Mouse (Mus musculus) heart, embryonic 13.5 days (tissue): ENCODE data around the gene Baiap2l1. TPM values are rescaled to one million over a fixed set of nuclear protein-coding genes. Genes with fewer than 3 reads are reported as not detected.

Source experiments
- ATAC-seq: fragments of 200-750 bp; cut with Nextera tagmentation; 2 replicates; pipeline ENCODE4 v1.8.0; 2017; ENCODE audit warnings: moderate TSS enrichment; ENCODE audit not compliant: insufficient number of reproducible peaks, low FRiP score, low TSS enrichment; ENCODE audit errors: extremely low read depth
- H3K27ac ChIP-seq: fragments of 300-500 bp; sonication (generic); replicated peaks from 2 replicates; pipeline ENCODE4 v1.5.1; 2015; ENCODE audit warnings: moderate library complexity, mild to moderate bottlenecking, inconsistent platforms
- H3K27me3 ChIP-seq: fragments of 300-500 bp; sonication (generic); replicated peaks from 2 replicates; pipeline ENCODE4 v1.6.1; 2015; ENCODE audit warnings: mild to moderate bottlenecking, inconsistent platforms
- H3K36me3 ChIP-seq: fragments of 300-500 bp; sonication (generic); 2 replicates; pipeline ENCODE4 v1.6.1; 2015; ENCODE audit warnings: mild to moderate bottlenecking, inconsistent platforms
- H3K4me1 ChIP-seq: fragments of 300-500 bp; sonication (generic); 2 replicates; pipeline ENCODE4 v1.6.1; 2015; ENCODE audit warnings: inconsistent platforms
- H3K4me2 ChIP-seq: fragments of 300-500 bp; sonication (generic); 2 replicates; pipeline ENCODE4 v1.6.1; 2015; ENCODE audit warnings: inconsistent platforms, mild to moderate bottlenecking, moderate library complexity
- H3K4me3 ChIP-seq: fragments of 300-500 bp; sonication (generic); 2 replicates; pipeline ENCODE4 v1.5.1; 2015; ENCODE audit warnings: moderate library complexity, mild to moderate bottlenecking, inconsistent platforms
- H3K9ac ChIP-seq: fragments of 300-500 bp; sonication (generic); 2 replicates; pipeline ENCODE4 v1.6.1; 2015; ENCODE audit warnings: inconsistent platforms, mild to moderate bottlenecking, moderate library complexity
- H3K9me3 ChIP-seq: fragments of 300-500 bp; sonication (generic); 2 replicates; pipeline ENCODE4 v1.6.1; 2016; ENCODE audit warnings: inconsistent platforms
- WGBS: fragments of 180-500 bp; shearing (Covaris S2); methylation state at CpG from one replicate; pipeline ENCODE4 v1.1.7; 2015; ENCODE audit warnings: mixed read lengths; 5-methylcytosine and 5-hydroxymethylcytosine counted together
- polyA plus RNA-seq: library from polyadenylated mRNA; unstranded; fragments of >200 nt; fragmentation: Nextera tagmentation; extraction: Ambion mirVana; gene quantifications from 2 replicates; pipeline ENCODE4 v1.2.1, GENCODE M21; 2015

Baiap2l1 gene
- polyA plus RNA-seq, 1 experiment from 2014 or later: 9.1 TPM

DNA sequence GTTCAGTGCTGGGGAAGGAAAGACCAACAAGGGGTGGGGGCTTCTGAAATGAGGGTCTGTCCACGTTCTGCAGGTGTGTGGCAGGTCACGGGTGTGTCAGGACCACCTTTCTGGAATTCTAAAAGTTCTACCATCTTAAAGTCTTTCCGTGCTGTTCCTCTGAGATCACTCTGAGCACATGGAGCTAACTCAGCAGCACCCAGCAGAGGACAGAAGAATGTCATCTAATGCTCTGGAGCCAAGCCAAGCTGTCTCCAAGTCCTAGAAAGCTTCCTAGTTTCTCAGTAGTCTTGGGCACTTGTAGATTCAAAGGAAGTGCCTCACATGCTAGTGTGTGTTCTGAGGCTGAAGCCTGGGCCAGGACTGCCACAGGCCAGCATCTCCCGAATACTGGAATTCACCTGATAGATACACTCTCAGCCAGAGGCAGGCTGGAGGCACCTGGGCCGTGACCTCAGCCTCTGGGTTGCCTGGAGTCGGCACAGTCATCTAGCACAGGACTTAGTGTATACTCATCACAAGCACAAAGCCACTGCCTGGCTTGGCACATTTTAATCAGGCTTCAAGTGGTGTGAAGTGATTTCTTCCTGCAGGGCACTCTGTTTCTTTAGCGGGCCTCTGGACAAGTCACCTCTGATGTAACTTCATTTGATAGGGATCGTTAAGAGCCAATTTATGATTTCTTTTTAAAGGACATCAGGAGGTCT, 90.2 kb downstream of the Baiap2l1 start:
- Histone ChIP-seq H3K4me2 (0 out of 2 replicates have a peak overlapping the region, but pooled peaks have one; percentile 3), H3K9ac (peak overlapping the region; percentile 58), H3K4me3 (no peak overlapping the region), H3K27me3 (no peaks in the 10 kb centered on the region), H3K4me1 (peaks cover 63% of the 10 kb centered on the region), H3K36me3 (peaks cover 53% of the 10 kb centered on the region), H3K9me3 (no peaks in the 10 kb centered on the region), H3K27ac (peak overlapping the region; percentile 73)
- 39% methylated on average over 8 of the region's 8 CpGs for WGBS
- peak; percentile 29; the same call in 1 of the 2 replicates for ATAC-seq

DNA sequence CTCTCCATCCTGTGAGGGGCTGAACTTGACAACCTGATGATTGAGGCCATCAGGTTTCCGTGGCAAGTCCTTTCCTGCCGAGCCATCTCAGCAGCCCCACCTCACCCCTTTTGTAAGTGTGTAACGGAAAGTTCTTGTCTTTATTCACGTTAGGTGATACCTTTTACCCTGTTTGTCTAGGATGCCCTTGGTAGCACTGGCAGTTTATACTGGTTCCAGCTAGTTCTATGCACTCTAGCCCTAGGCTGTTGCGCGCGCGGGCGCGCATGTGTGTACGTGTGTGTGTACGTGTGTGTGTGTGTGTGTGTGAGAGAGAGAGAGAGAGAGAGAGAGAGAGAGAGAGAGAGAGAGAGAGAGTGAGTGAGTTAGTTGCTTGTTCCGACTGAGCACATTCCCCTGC, 94.4 kb downstream of the Baiap2l1 start:
- no peak for ATAC-seq
- peaks cover 72% of the 10 kb centered on the region for H3K36me3 ChIP-seq
- peak overlapping the region; percentile 62 for H3K27ac ChIP-seq
- no peak overlapping the region for H3K4me3 ChIP-seq
- 69% methylated on average over 13 of the region's 13 CpGs for WGBS
- no peaks in the 10 kb centered on the region for H3K9me3 ChIP-seq
- no peaks in the 10 kb centered on the region for H3K27me3 ChIP-seq
- H3K4me1 ChIP-seq: peaks cover 76% of the 10 kb centered on the region
- 0 out of 2 replicates have a peak overlapping the region, but pooled peaks have one; percentile 5 for H3K4me2 ChIP-seq
- peak overlapping the region; percentile 41; the same call in 1 of the 2 replicates for H3K9ac ChIP-seq

DNA sequence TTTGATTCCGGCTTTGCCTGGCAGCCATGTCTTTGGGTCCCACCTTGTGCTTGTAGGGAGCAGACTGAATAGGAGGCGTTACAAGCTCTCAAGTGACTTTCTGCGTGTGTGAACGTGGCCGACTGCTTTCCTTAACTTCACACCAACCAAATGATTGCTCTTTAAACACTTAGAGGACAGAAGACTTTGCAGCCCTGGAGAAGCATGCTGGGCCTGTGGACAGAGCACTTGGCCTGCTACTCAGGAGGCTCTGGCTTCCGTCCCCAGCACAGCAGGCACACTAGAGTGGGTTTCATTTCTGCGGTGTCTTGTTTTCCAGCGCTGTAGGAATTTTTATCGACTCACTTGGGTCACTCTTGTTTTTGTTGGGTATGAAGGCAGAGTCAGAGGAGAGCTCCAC, 94.8 kb downstream of the Baiap2l1 start:
- Histone ChIP-seq H3K9ac (peak overlapping the region; percentile 41; the same call in 1 of the 2 replicates), H3K4me3 (no peak overlapping the region), H3K4me2 (0 out of 2 replicates have a peak overlapping the region, but pooled peaks have one; percentile 5), H3K27me3 (no peaks in the 10 kb centered on the region), H3K27ac (peak overlapping the region; percentile 62), H3K4me1 (peaks cover 76% of the 10 kb centered on the region), H3K9me3 (no peaks in the 10 kb centered on the region), H3K36me3 (peaks cover 68% of the 10 kb centered on the region)
- no peak for ATAC-seq
- WGBS: 38% methylated on average over 9 of the region's 9 CpGs

DNA sequence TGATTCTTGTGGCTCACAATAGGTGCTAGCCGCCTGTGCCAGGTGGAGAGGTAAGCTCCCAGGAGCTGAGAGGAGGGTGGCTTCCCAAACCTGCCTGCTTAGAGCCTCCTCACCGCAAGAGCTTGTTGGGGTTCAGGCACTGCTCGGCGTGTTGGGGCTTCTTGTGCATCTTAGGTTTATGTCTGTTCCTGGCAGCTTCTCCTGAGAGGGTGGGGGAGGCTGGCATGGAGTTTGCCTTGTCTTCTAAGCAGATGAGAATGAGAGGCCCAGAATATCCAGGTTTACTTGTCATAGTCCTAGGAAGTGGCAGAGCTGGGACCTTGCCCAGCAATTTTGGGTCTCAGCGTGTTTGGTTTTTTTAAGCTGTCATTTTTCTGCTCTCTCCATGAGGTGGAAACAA, 96.1 kb downstream of the Baiap2l1 start:
- Histone ChIP-seq H3K27ac (0 out of 2 replicates have a peak overlapping the region, but pooled peaks have one; percentile 1), H3K4me1 (peaks cover 76% of the 10 kb centered on the region), H3K4me2 (no peak overlapping the region), H3K4me3 (no peak overlapping the region), H3K9ac (peak overlapping the region; percentile 42; the same call in 1 of the 2 replicates), H3K36me3 (peaks cover 66% of the 10 kb centered on the region), H3K27me3 (no peaks in the 10 kb centered on the region), H3K9me3 (no peaks in the 10 kb centered on the region)
- ATAC-seq: no peak
- 88% methylated on average over 5 of the region's 5 CpGs for WGBS

DNA sequence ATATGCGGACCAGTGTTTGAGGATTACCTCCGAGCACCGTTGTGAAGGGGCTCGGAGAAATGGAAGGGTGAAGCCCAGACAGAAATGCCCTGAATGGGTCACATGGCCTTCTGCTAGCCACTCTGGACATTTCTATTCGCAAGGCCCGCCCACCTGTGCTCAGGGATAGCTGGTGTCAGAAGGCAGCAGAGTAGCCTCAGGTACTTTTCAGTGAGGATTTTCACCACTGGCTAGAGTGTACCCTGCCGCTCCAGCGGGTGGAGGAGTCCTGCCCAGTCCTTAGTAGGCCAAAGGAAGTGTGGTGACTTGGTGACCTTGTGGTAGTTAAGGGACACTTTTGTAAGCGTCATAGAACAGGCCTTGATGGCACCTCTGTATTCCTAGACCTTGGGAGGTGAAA, 96.6 kb downstream of the Baiap2l1 start:
- H3K9ac ChIP-seq: no peak overlapping the region
- H3K4me3 ChIP-seq: no peak overlapping the region
- H3K4me1 ChIP-seq: peaks cover 76% of the 10 kb centered on the region
- H3K4me2 ChIP-seq: no peak overlapping the region
- H3K9me3 ChIP-seq: no peaks in the 10 kb centered on the region
- ATAC-seq: no peak
- H3K27me3 ChIP-seq: no peaks in the 10 kb centered on the region
- H3K36me3 ChIP-seq: peaks cover 60% of the 10 kb centered on the region
- H3K27ac ChIP-seq: no peak overlapping the region
- 73% methylated on average over 9 of the region's 9 CpGs for WGBS

DNA sequence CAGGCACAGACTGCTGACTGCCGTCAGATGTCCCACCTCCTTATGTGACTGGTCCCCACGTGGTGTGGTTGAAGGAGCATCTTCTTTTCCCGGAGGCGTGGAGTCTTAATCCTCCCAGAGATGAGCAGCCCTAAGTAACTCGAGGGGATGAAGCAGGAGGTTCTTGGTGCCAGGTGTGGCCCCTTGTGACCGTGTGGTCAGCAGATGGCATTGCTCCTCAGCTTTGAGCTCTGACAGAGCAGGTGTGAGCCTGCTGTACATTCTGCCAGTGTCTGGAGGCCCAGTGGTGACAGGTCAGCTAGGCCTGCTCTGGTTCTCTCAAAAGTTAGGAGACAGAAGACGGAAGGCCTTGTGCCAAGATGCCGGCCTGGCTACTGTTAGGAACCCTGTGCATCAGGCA, 97.4 kb downstream of the Baiap2l1 start:
- WGBS: 74% methylated on average over 8 of the region's 8 CpGs
- Histone ChIP-seq H3K27ac (no peak overlapping the region), H3K9me3 (no peaks in the 10 kb centered on the region), H3K9ac (peak overlapping the region; percentile 12; the same call in 1 of the 2 replicates), H3K4me1 (peaks cover 73% of the 10 kb centered on the region), H3K4me3 (no peak overlapping the region), H3K4me2 (no peak overlapping the region), H3K27me3 (no peaks in the 10 kb centered on the region), H3K36me3 (peaks cover 53% of the 10 kb centered on the region)
- no peak for ATAC-seq

DNA sequence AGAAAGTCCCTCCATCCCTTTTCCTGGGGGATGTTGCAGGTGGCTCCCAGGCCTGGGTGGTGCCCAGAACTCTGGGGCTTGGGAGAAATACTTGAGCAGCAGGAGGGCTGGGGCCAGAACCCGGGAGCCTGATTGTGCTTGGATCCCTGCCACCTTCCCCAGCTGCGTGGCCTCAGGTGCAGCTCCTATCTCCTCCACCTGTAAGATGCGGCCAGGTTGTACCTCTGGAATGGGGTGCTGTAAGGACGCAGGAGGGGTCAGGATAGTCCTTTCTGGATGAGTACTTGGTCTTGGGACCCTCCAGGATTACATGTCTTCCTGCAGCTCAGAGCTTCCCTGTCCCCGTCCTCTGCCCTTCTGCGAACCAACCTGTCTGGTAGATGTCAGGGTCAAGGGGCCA, 98.7 kb downstream of the Baiap2l1 start:
- Histone ChIP-seq H3K4me1 (peaks cover 78% of the 10 kb centered on the region), H3K27me3 (no peaks in the 10 kb centered on the region), H3K4me2 (peak overlapping the region; percentile 94), H3K36me3 (peaks cover 42% of the 10 kb centered on the region), H3K4me3 (peak overlapping the region; percentile 98), H3K9ac (peak overlapping the region; percentile 100), H3K9me3 (no peaks in the 10 kb centered on the region), H3K27ac (peak overlapping the region; percentile 97; the same call in 1 of the 2 replicates)
- no peak for ATAC-seq
- WGBS: 69% methylated on average over 6 of the region's 6 CpGs

DNA sequence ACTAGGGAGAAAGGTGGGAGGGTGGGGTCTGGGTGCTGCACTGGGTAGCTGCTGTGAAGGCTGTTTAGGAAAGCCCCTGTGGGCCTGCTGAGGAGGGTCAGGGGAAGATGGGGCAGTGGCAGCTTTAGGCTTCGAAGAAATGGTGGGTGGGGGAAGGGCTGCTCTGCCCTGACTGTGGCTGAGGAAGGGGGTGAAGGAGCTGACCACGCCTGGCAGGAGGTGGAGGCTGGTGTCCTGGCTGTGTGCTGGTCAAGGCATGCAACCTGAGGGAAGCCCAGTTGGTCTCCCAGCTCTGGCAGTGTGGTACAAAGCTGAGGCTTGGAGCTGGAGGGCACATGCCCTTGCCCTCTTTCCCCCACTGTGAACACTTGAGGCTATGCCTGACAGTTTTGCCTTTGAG, 99.2 kb downstream of the Baiap2l1 start:
- Histone ChIP-seq H3K9me3 (no peaks in the 10 kb centered on the region), H3K27ac (peak overlapping the region; percentile 97), H3K27me3 (no peaks in the 10 kb centered on the region), H3K36me3 (peaks cover 41% of the 10 kb centered on the region), H3K4me1 (peaks cover 80% of the 10 kb centered on the region), H3K9ac (peak overlapping the region; percentile 100), H3K4me3 (peak overlapping the region; percentile 98), H3K4me2 (peak overlapping the region; percentile 94)
- WGBS: 25% methylated on average over 2 of the region's 2 CpGs
- no peak for ATAC-seq

DNA sequence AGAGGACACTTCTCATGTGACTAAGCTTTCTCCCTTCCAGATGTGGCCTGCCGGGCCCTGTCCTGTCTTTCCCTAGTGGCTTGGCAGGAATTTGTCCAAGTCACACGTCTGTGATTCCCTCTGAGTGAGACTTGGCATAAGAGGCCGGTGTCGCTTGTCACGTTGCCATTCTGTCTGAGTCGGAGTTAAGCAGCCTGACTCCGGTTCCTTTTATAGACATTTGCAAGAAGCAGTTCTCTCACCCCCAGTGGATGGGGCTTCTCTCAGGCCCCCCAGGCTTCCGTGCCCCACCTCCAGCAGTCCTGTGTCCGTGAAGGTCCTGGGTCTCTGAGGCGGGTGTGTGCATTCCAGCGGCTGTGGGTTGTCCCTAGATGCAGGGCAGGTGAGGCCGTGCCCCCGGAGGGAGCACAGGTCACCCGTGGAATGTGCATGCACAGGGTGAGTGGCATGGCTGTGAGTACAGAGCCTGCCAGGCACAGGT, 99.7 kb downstream of the Baiap2l1 start:
- 24% methylated on average over 14 of the region's 14 CpGs for WGBS
- Histone ChIP-seq H3K27me3 (no peaks in the 10 kb centered on the region), H3K36me3 (peaks cover 37% of the 10 kb centered on the region), H3K27ac (peak overlapping the region; percentile 97), H3K4me3 (peak overlapping the region; percentile 98), H3K4me2 (peak overlapping the region; percentile 94), H3K9me3 (no peaks in the 10 kb centered on the region), H3K4me1 (peaks cover 75% of the 10 kb centered on the region), H3K9ac (peak overlapping the region; percentile 100)
- no peak for ATAC-seq

DNA sequence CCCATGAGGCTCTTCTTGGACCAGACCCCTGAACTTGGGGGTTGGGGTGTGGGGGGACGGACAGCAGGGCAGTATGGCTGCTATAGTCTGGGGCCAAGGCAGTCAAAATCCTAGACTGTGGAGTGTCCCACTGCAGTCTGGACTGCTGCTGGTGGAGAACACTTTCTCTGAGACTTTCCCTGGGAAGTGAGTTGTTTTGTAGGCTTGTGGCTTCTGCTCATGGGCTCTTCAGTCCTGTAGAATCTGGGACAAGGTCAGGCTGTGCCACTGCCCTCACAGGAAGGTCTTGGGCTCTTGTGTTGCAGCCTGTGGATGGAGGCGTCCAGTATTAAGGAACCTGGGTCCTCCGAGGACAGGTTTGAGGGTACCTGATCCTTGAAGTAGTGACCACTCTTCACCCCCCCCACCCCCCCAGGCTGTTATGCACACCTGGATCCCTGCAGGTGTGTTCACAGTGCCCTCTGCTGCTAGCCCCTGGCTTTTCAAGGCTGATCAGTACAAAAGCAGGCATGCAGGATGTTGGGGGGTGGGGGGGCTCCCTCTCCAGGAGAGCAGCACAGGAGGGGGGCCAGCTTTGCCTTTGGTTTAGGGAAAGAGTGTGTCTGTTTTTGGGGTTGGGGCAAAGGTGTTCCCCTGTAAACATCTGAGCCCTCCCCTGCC, 100.3 kb downstream of the Baiap2l1 start:
- 66% methylated on average over 3 of the region's 3 CpGs for whole genome bisulfite sequencing

DNA sequence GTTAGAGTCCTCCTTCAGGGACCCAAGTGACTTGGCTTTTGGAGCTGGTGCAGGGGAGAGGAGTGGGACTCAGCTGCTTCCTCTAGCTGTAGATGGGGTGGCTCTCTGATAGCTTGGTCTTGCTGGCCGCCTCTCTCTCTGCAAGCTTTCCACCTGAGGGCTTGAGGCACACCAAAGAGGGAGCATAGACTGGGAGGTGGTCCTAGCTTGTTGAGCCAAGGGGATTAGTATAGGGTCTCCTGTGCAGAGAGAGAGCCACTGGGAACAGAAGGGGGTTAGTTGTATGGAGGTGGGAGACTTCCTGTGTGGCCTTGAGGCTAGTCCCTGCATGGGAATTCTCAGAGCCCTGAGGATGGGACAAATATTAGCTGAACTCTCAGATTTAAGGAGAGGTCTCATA, 101.0 kb downstream of the Baiap2l1 start:
- no peaks in the 10 kb centered on the region for H3K9me3 ChIP-seq
- peak overlapping the region; percentile 94 for H3K4me2 ChIP-seq
- peak overlapping the region; percentile 98 for H3K4me3 ChIP-seq
- peaks cover 65% of the 10 kb centered on the region for H3K4me1 ChIP-seq
- WGBS: 30% methylated on average over 1 of the region's 1 CpGs
- peak overlapping the region; percentile 100 for H3K9ac ChIP-seq
- peak overlapping the region; percentile 97 for H3K27ac ChIP-seq
- peaks cover 29% of the 10 kb centered on the region for H3K36me3 ChIP-seq
- ATAC-seq: no peak
- no peaks in the 10 kb centered on the region for H3K27me3 ChIP-seq

More for the DNA sequence above, 100.3 kb downstream of the Baiap2l1 start:
- H3K9ac ChIP-seq: peak overlapping the region; percentile 100
- peaks cover 70% of the 10 kb centered on the region for H3K4me1 ChIP-seq
- peaks cover 33% of the 10 kb centered on the region for H3K36me3 ChIP-seq
- no peak for ATAC-seq
- no peaks in the 10 kb centered on the region for H3K27me3 ChIP-seq
- H3K4me2 ChIP-seq: peak overlapping the region; percentile 94
- H3K9me3 ChIP-seq: no peaks in the 10 kb centered on the region
- H3K4me3 ChIP-seq: peak overlapping the region; percentile 98
- H3K27ac ChIP-seq: peak overlapping the region; percentile 97
